Mouse (Mus musculus): ENCODE measurements around the gene Foxred2.

DNA sequence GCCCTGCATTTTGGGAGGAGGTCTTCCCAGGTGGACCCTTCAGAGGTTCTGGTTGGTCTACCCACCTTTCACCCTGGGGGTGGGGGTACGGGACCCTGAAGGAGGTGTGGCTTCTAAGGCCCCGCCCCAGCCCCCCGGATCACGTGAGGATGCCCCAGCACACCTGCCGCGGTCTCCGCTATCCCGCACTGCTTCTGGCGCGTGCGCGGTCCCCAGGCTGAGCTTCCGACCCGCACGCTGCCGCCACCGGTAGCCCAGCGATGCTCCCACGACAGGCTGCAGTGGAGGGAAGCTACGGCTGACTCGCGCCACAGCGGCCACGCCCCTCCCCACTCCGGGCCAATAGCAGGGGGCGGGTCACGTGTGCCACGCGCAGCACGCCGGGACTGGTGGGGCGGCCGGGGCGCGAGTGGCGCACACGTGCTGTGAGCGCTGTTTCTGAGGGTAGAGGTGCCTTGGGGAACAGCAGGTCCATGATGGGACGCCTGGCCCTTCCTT is at the start of gene Foxred2:
- TF ChIP-seq CTCF (IDR thresholded peaks at IDR 0.05 in 2 of 3, conservative IDR thresholded peaks at IDR 0.05 in 1 of 3; ENCODE audit: control insufficient read depth in 1 of 3, insufficient read depth in 1 of 3, low read depth in 2 of 3, low read length in 3 of 3, poor library complexity in 1 of 3, severe bottlenecking in 1 of 3), result peak in 1 of 3 experiments; percentile 16; a peak in 2 of 6 replicates
- peak; percentile 71 for TF ChIP-seq HCFC1 (IDR thresholded peaks at IDR 0.05; ENCODE audit: low read depth, low read length)
- no peak for TF ChIP-seq JUND (IDR thresholded peaks at IDR 0.05; ENCODE audit: low read depth, low read length)
- no peak for TF ChIP-seq SMC3 (IDR thresholded peaks at IDR 0.05; ENCODE audit: low read depth, low read length)
- peak; percentile 46; the same call in 1 of the 2 replicates for TF ChIP-seq POLR2AphosphoS2 (IDR thresholded peaks at IDR 0.05; ENCODE audit: low read length)
- TF ChIP-seq MAZ (IDR thresholded peaks at IDR 0.05; ENCODE audit: low read depth, low read length), result peak; percentile 78; the same call in 1 of the 2 replicates
- no peak for TF ChIP-seq KAT2A (conservative IDR thresholded peaks at IDR 0.05; ENCODE audit: low read depth, low read length)
- peak; percentile 55; the same call in 1 of the 2 replicates for TF ChIP-seq TCF12 (IDR thresholded peaks at IDR 0.05; ENCODE audit: low read depth, low read length)
- TF ChIP-seq GABPA (IDR thresholded peaks at IDR 0.05; ENCODE audit: low read depth, low read length), result no peak
- no peak for TF ChIP-seq EP300 (IDR thresholded peaks at IDR 0.05; ENCODE audit: low read depth in 1 of 2, low read length in 2 of 2)
- no peak for TF ChIP-seq GATA1 (IDR thresholded peaks at IDR 0.05; ENCODE audit: low read depth, low read length)
- peak; percentile 69 to 87 for TF ChIP-seq POLR2A (IDR thresholded peaks at IDR 0.05; ENCODE audit: control insufficient read depth in 1 of 2, insufficient read depth in 1 of 2, low read depth in 1 of 2, low read length in 2 of 2, poor library complexity in 1 of 2)
